In the genomic region with DNA sequence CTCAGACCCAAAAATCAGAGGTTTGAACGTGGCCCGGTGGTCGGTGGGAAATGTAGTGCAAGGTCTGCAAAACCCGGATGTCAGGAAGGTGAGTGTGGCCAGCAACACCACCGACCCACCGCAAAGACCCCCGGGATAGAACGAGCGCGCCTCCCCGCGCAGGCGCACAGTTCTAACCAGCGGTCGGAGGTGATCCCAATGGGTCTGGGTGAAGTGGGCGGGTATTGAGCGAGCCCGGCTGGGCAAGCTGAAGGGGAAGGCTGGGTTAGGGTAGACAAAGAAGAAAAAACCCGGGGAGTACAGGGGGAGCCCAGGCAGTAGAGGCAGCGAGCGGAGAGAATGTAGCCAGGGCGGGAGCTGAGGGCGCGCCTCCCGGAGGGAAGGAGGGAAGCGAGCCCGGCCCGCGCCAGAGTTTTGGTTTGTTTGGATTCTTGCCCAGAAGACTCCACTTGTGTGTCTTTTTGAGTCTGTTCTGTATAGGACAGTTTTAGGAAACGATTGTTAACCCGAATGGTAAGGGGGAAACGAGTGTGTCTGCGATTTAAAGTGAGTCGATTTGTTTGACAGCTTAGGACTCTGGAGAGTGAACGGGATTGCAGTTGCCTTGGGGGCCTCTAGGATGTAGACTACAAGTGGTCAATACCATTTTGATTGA, we compare ENCODE assay signal across 8 mouse cellular contexts. TPM values are rescaled to one million over a fixed set of nuclear protein-coding genes. Genes with fewer than 3 reads are reported as not detected.
A peak's percentile ranks its signal among the peaks of the same experiment; 100 is the strongest.
DNase-seq lines count a peak whose midpoint lies in the region; ATAC-seq and TF ChIP-seq lines count a peak whose summit lies in the region.

No protein-coding gene starts in this region.

- H3K9me3 ChIP-seq in embryonic facial prominence, embryonic 15.5 days (replicated peaks): peaks cover 3% of the 10 kb centered on the region; the same call in 1 of the 2 replicates
- no peaks in the 10 kb centered on the region for H3K9me3 ChIP-seq in heart, embryonic 11.5 days (replicated peaks; ENCODE audit: control insufficient read depth, low read length)
- H3K9me3 ChIP-seq in kidney, embryonic 15.5 days (replicated peaks): peaks cover 20% of the 10 kb centered on the region
- H3K9me3 ChIP-seq in limb, embryonic 15.5 days: peaks cover 11% of the 10 kb centered on the region; the same call in 1 of the 2 replicates
- 0 out of 2 replicates have a peak, but pooled peaks cover 4% of the 10 kb centered on the region for H3K9me3 ChIP-seq in midbrain, postnatal 0 days (ENCODE audit: low read length)
- H3K9me3 ChIP-seq in stomach, embryonic 15.5 days: no peaks in the 10 kb centered on the region; the same call in 1 of the 2 replicates

- ATAC-seq in cerebellum, adult (ENCODE audit: insufficient number of reproducible peaks, low FRiP score, low TSS enrichment): no peak
- peak; percentile 95 for ATAC-seq in embryonic facial prominence, embryonic 15.5 days (ENCODE audit: insufficient number of reproducible peaks, low FRiP score, low TSS enrichment, low read depth)
- peak; percentile 89 for ATAC-seq in heart, embryonic 11.5 days (replicated peaks; ENCODE audit: insufficient number of reproducible peaks, low FRiP score, low TSS enrichment)
- ATAC-seq in kidney, embryonic 15.5 days (replicated peaks; ENCODE audit: low FRiP score): peak; percentile 96
- peak; percentile 91 for ATAC-seq in limb, embryonic 15.5 days (ENCODE audit: insufficient number of reproducible peaks, low FRiP score, low TSS enrichment, low read depth)
- peak; percentile 92 for ATAC-seq in midbrain, postnatal 0 days (ENCODE audit: low FRiP score)
- peak; percentile 90 for ATAC-seq in stomach, embryonic 15.5 days (ENCODE audit: insufficient read depth, low FRiP score, low read depth)

- DNase-seq in cerebellum, adult 11 months: peak; percentile 34
- DNase-seq in midbrain, postnatal 0 days (ENCODE audit: low spot score): peak; percentile 93

- peak overlapping the region; percentile 79 for H3K27ac ChIP-seq in embryonic facial prominence, embryonic 15.5 days (replicated peaks)
- peak overlapping the region; percentile 54; the same call in 1 of the 2 replicates for H3K27ac ChIP-seq in heart, embryonic 11.5 days (ENCODE audit: low read depth, low read length)
- H3K27ac ChIP-seq in kidney, embryonic 15.5 days: peak overlapping the region; percentile 94
- H3K27ac ChIP-seq in limb, embryonic 15.5 days: peak overlapping the region; percentile 92
- H3K27ac ChIP-seq in midbrain, postnatal 0 days (ENCODE audit: low read depth, low read length): peak overlapping the region; percentile 70
- peak overlapping the region; percentile 89 for H3K27ac ChIP-seq in stomach, embryonic 15.5 days

- peak overlapping the region; percentile 49 for H3K4me2 ChIP-seq in embryonic facial prominence, embryonic 15.5 days (replicated peaks)
- peak overlapping the region; percentile 56 for H3K4me2 ChIP-seq in heart, embryonic 11.5 days
- peak overlapping the region; percentile 75 for H3K4me2 ChIP-seq in kidney, embryonic 15.5 days
- peak overlapping the region; percentile 67 for H3K4me2 ChIP-seq in limb, embryonic 15.5 days
- peak overlapping the region; percentile 71 for H3K4me2 ChIP-seq in midbrain, postnatal 0 days (ENCODE audit: low read depth, low read length, poor library complexity, severe bottlenecking)
- H3K4me2 ChIP-seq in stomach, embryonic 15.5 days: peak overlapping the region; percentile 78

- H3K9ac ChIP-seq in embryonic facial prominence, embryonic 15.5 days: peak overlapping the region; percentile 23
- peak overlapping the region; percentile 68 for H3K9ac ChIP-seq in heart, embryonic 11.5 days (ENCODE audit: low read depth, low read length)
- H3K9ac ChIP-seq in kidney, embryonic 15.5 days: peak overlapping the region; percentile 61
- peak overlapping the region; percentile 56 for H3K9ac ChIP-seq in limb, embryonic 15.5 days
- H3K9ac ChIP-seq in midbrain, postnatal 0 days (replicated peaks; ENCODE audit: low read length, poor library complexity, severe bottlenecking): peak overlapping the region; percentile 66
- H3K9ac ChIP-seq in stomach, embryonic 15.5 days: peak overlapping the region; percentile 44; the same call in 1 of the 2 replicates

- peak overlapping the region; percentile 52 for H3K4me3 ChIP-seq in embryonic facial prominence, embryonic 15.5 days (replicated peaks)
- peak overlapping the region; percentile 56 for H3K4me3 ChIP-seq in heart, embryonic 11.5 days (ENCODE audit: low read depth, low read length)
- H3K4me3 ChIP-seq in kidney, embryonic 15.5 days (replicated peaks): peak overlapping the region; percentile 67
- H3K4me3 ChIP-seq in limb, embryonic 15.5 days: peak overlapping the region; percentile 60
- H3K4me3 ChIP-seq in midbrain, postnatal 0 days (ENCODE audit: low read depth, low read length): peak overlapping the region; percentile 58
- H3K4me3 ChIP-seq in stomach, embryonic 15.5 days (replicated peaks): peak overlapping the region; percentile 57

- H3K27me3 ChIP-seq in embryonic facial prominence, embryonic 15.5 days: no peaks in the 10 kb centered on the region
- no peaks in the 10 kb centered on the region for H3K27me3 ChIP-seq in heart, embryonic 11.5 days (ENCODE audit: control insufficient read depth, insufficient read depth, low read length)
- no peaks in the 10 kb centered on the region for H3K27me3 ChIP-seq in kidney, embryonic 15.5 days
- H3K27me3 ChIP-seq in limb, embryonic 15.5 days: no peaks in the 10 kb centered on the region
- no peaks in the 10 kb centered on the region for H3K27me3 ChIP-seq in midbrain, postnatal 0 days (ENCODE audit: insufficient read depth, low read length)
- H3K27me3 ChIP-seq in stomach, embryonic 15.5 days (replicated peaks): no peaks in the 10 kb centered on the region

- peaks cover 51% of the 10 kb centered on the region for H3K36me3 ChIP-seq in embryonic facial prominence, embryonic 15.5 days
- 0 out of 2 replicates have a peak, but pooled peaks cover 5% of the 10 kb centered on the region for H3K36me3 ChIP-seq in heart, embryonic 11.5 days (ENCODE audit: control insufficient read depth, insufficient read depth, low read length)
- H3K36me3 ChIP-seq in kidney, embryonic 15.5 days: peaks cover 50% of the 10 kb centered on the region
- H3K36me3 ChIP-seq in limb, embryonic 15.5 days: peaks cover 37% of the 10 kb centered on the region
- 0 out of 2 replicates have a peak, but pooled peaks cover 2% of the 10 kb centered on the region for H3K36me3 ChIP-seq in midbrain, postnatal 0 days (ENCODE audit: insufficient read depth, low read length)
- H3K36me3 ChIP-seq in stomach, embryonic 15.5 days: peaks cover 16% of the 10 kb centered on the region

- H3K4me1 ChIP-seq in embryonic facial prominence, embryonic 15.5 days: peaks cover 3% of the 10 kb centered on the region; the same call in 1 of the 2 replicates
- H3K4me1 ChIP-seq in heart, embryonic 11.5 days (ENCODE audit: control insufficient read depth, insufficient read depth, low read length): no peaks in the 10 kb centered on the region
- H3K4me1 ChIP-seq in kidney, embryonic 15.5 days: peaks cover 5% of the 10 kb centered on the region; the same call in 1 of the 2 replicates
- H3K4me1 ChIP-seq in limb, embryonic 15.5 days: 0 out of 2 replicates have a peak, but pooled peaks cover 4% of the 10 kb centered on the region
- no peaks in the 10 kb centered on the region for H3K4me1 ChIP-seq in midbrain, postnatal 0 days (ENCODE audit: insufficient read depth, low read length)
- H3K4me1 ChIP-seq in stomach, embryonic 15.5 days: peaks cover 3% of the 10 kb centered on the region; the same call in 1 of the 2 replicates

- peak; percentile 23; the same call in 1 of the 2 replicates for TF ChIP-seq CTCF in midbrain, postnatal 0 days (IDR thresholded peaks at IDR 0.05)

- WGBS in embryonic facial prominence, embryonic 15.5 days: 2% methylated on average over 35 of the region's 35 CpGs
- 2% methylated on average over 35 of the region's 35 CpGs for WGBS in heart, embryonic 11.5 days (ENCODE audit: insufficient replicate concordance)
- WGBS in kidney, embryonic 15.5 days: 3% methylated on average over 35 of the region's 35 CpGs
- WGBS in limb, embryonic 15.5 days: 2% methylated on average over 35 of the region's 35 CpGs
- WGBS in midbrain, postnatal 0 days: 3% methylated on average over 35 of the region's 35 CpGs
- 1% methylated on average over 35 of the region's 35 CpGs for WGBS in stomach, embryonic 15.5 days

RNA-seq across cellular contexts. Expression of gene Zfp382, which starts 21.9 kb away (rescaled TPM):
- polyA plus RNA-seq in embryonic facial prominence, embryonic 15.5 days (2015; fragmentation: Nextera tagmentation; extraction: Ambion mirVana): 14.6 and 15.4 TPM in 2 replicates
- 5.3 and 5.8 TPM in 2 replicates for polyA plus RNA-seq in heart, embryonic 11.5 days (2014; fragmentation: Nextera tagmentation; extraction: Ambion mirVana)
- polyA plus RNA-seq in kidney, embryonic 15.5 days (2015; fragmentation: Nextera tagmentation; extraction: Ambion mirVana): 8.6 and 8.7 TPM in 2 replicates
- polyA plus RNA-seq in limb, embryonic 15.5 days (2015; fragmentation: Nextera tagmentation; extraction: Ambion mirVana): 13.2 and 13.8 TPM in 2 replicates
- 23.0 and 24.7 TPM in 2 replicates for total RNA-seq in midbrain, postnatal 0 days (2014; rRNA removed)
- polyA plus RNA-seq in midbrain, postnatal 0 days (2015; fragmentation: Nextera tagmentation; extraction: Ambion mirVana): 14.5 and 14.7 TPM in 2 replicates
- 8.8 and 10.4 TPM in 2 replicates for polyA plus RNA-seq in stomach, embryonic 15.5 days (2015; fragmentation: Nextera tagmentation; extraction: Ambion mirVana)

RNA-seq across cellular contexts. Expression of gene Zfp146, which starts 25.9 kb away (rescaled TPM):
- 13.6 and 17.7 TPM in 2 replicates for polyA plus RNA-seq in embryonic facial prominence, embryonic 15.5 days (2015; fragmentation: Nextera tagmentation; extraction: Ambion mirVana)
- 6.6 and 10.4 TPM in 2 replicates for polyA plus RNA-seq in heart, embryonic 11.5 days (2014; fragmentation: Nextera tagmentation; extraction: Ambion mirVana)
- 17.8 and 20.2 TPM in 2 replicates for polyA plus RNA-seq in kidney, embryonic 15.5 days (2015; fragmentation: Nextera tagmentation; extraction: Ambion mirVana)
- polyA plus RNA-seq in limb, embryonic 15.5 days (2015; fragmentation: Nextera tagmentation; extraction: Ambion mirVana): 17.4 and 18.7 TPM in 2 replicates
- 49.8 and 52.1 TPM in 2 replicates for total RNA-seq in midbrain, postnatal 0 days (2014; rRNA removed)
- polyA plus RNA-seq in midbrain, postnatal 0 days (2015; fragmentation: Nextera tagmentation; extraction: Ambion mirVana): 5.9 and 7.2 TPM in 2 replicates
- polyA plus RNA-seq in stomach, embryonic 15.5 days (2015; fragmentation: Nextera tagmentation; extraction: Ambion mirVana): 15.0 and 18.0 TPM in 2 replicates

RNA-seq across cellular contexts. Expression of gene Cox7a1, which starts 40.3 kb away (rescaled TPM):
- 6.4 and 6.5 TPM in 2 replicates for polyA plus RNA-seq in embryonic facial prominence, embryonic 15.5 days (2015; fragmentation: Nextera tagmentation; extraction: Ambion mirVana)
- 309 and 324 TPM in 2 replicates for polyA plus RNA-seq in heart, embryonic 11.5 days (2014; fragmentation: Nextera tagmentation; extraction: Ambion mirVana)
- 11.1 and 11.7 TPM in 2 replicates for polyA plus RNA-seq in kidney, embryonic 15.5 days (2015; fragmentation: Nextera tagmentation; extraction: Ambion mirVana)
- 3.4 and 10.1 TPM in 2 replicates for polyA plus RNA-seq in limb, embryonic 15.5 days (2015; fragmentation: Nextera tagmentation; extraction: Ambion mirVana)
- total RNA-seq in midbrain, postnatal 0 days (2014; rRNA removed): not detected in 2 replicates
- polyA plus RNA-seq in midbrain, postnatal 0 days (2015; fragmentation: Nextera tagmentation; extraction: Ambion mirVana): 7.3 and 8.8 TPM in 2 replicates
- polyA plus RNA-seq in stomach, embryonic 15.5 days (2015; fragmentation: Nextera tagmentation; extraction: Ambion mirVana): 13.8 and 22.0 TPM in 2 replicates

RNA-seq across cellular contexts. Expression of gene Zfp260, which starts 49.1 kb away (rescaled TPM):
- polyA plus RNA-seq in embryonic facial prominence, embryonic 15.5 days (2015; fragmentation: Nextera tagmentation; extraction: Ambion mirVana): 120 and 122 TPM in 2 replicates
- polyA plus RNA-seq in heart, embryonic 11.5 days (2014; fragmentation: Nextera tagmentation; extraction: Ambion mirVana): 87.2 and 96.0 TPM in 2 replicates
- 109 and 114 TPM in 2 replicates for polyA plus RNA-seq in kidney, embryonic 15.5 days (2015; fragmentation: Nextera tagmentation; extraction: Ambion mirVana)
- polyA plus RNA-seq in limb, embryonic 15.5 days (2015; fragmentation: Nextera tagmentation; extraction: Ambion mirVana): 132 and 137 TPM in 2 replicates
- total RNA-seq in midbrain, postnatal 0 days (2014; rRNA removed): 39.4 and 47.4 TPM in 2 replicates
- 43.6 and 44.4 TPM in 2 replicates for polyA plus RNA-seq in midbrain, postnatal 0 days (2015; fragmentation: Nextera tagmentation; extraction: Ambion mirVana)
- 96.7 and 106 TPM in 2 replicates for polyA plus RNA-seq in stomach, embryonic 15.5 days (2015; fragmentation: Nextera tagmentation; extraction: Ambion mirVana)

RNA-seq across cellular contexts. Expression of gene Zfp566, which starts 53.4 kb away (rescaled TPM):
- polyA plus RNA-seq in embryonic facial prominence, embryonic 15.5 days (2015; fragmentation: Nextera tagmentation; extraction: Ambion mirVana): 9.4 and 10.6 TPM in 2 replicates
- 7.4 and 8.1 TPM in 2 replicates for polyA plus RNA-seq in heart, embryonic 11.5 days (2014; fragmentation: Nextera tagmentation; extraction: Ambion mirVana)
- polyA plus RNA-seq in kidney, embryonic 15.5 days (2015; fragmentation: Nextera tagmentation; extraction: Ambion mirVana): 12.2 and 15.9 TPM in 2 replicates
- 9.5 and 12.7 TPM in 2 replicates for polyA plus RNA-seq in limb, embryonic 15.5 days (2015; fragmentation: Nextera tagmentation; extraction: Ambion mirVana)
- 0.93 and 3.8 TPM in 2 replicates for total RNA-seq in midbrain, postnatal 0 days (2014; rRNA removed)
- polyA plus RNA-seq in midbrain, postnatal 0 days (2015; fragmentation: Nextera tagmentation; extraction: Ambion mirVana): 16.2 and 18.0 TPM in 2 replicates
- 6.7 and 8.3 TPM in 2 replicates for polyA plus RNA-seq in stomach, embryonic 15.5 days (2015; fragmentation: Nextera tagmentation; extraction: Ambion mirVana)

Comparison
In these comparisons a context has a peak if more than half of its experiments do, and no peak if none do; other contexts are left out.
1. RNA of gene Cox7a1, which starts 40.3 kb away (polyA plus RNA-seq): 309 to 324 TPM in heart, embryonic 11.5 days; 13.8 to 22.0 TPM in stomach, embryonic 15.5 days, 11.1 to 11.7 TPM in kidney, embryonic 15.5 days, 7.3 to 8.8 TPM in midbrain, postnatal 0 days, 6.4 to 6.5 TPM in embryonic facial prominence, embryonic 15.5 days and 3.4 to 10.1 TPM in limb, embryonic 15.5 days; every median in the first group is over 10 times any median in the second.
2. Peak in every context shown above with its lines, with median percentiles within 50 percentile points of each other: H3K27ac ChIP-seq, H3K4me2 ChIP-seq, H3K4me3 ChIP-seq and H3K9ac ChIP-seq.